Mouse (Mus musculus) bone marrow, adult 2 months (tissue): ENCODE results near the gene Apobr. TPM values are rescaled to one million over a fixed set of nuclear protein-coding genes. Genes with fewer than 3 reads are reported as not detected.
A peak's percentile ranks its signal among the peaks of the same experiment; 100 is the strongest.

Source experiments
- H3K27ac ChIP-seq: fragments of 200-500 bp; 2 replicates; pipeline ENCODE4 v1.5.1; 2012; ENCODE audit warnings: low read depth, mild to moderate bottlenecking, control low read depth, inconsistent platforms, low read length; ENCODE audit not compliant: control insufficient read depth, poor library complexity, insufficient read depth
- H3K4me1 ChIP-seq: fragments of 200-500 bp; 2 replicates; pipeline ENCODE4 v1.6.1; 2011; ENCODE audit warnings: low read length; ENCODE audit not compliant: control insufficient read depth, insufficient read depth
- H3K4me3 ChIP-seq: fragments of 200-500 bp; replicated peaks from 2 replicates; pipeline ENCODE3; 2011; ENCODE audit warnings: mild to moderate bottlenecking, low read depth, low read length, control low read depth; ENCODE audit not compliant: control insufficient read depth
- CTCF ChIP-seq: fragments of 200-500 bp; IDR thresholded peaks from 2 replicates; pipeline ENCODE4 v1.5.1; 2011; ENCODE audit warnings: low read length, control low read depth; ENCODE audit not compliant: control insufficient read depth, insufficient read depth
- POLR2A ChIP-seq: fragments of 200-500 bp; IDR thresholded peaks from 2 replicates; pipeline ENCODE4 v1.6.1; 2011; ENCODE audit warnings: low read depth, mild to moderate bottlenecking, control low read depth, low read length, borderline replicate concordance; ENCODE audit not compliant: control insufficient read depth
- WGBS: fragments of 180-500 bp; shearing (Covaris S2); methylation state at CpG from one replicate; pipeline ENCODE4 v1.1.7; 2018; 5-methylcytosine and 5-hydroxymethylcytosine counted together
- polyA plus RNA-seq: library from polyadenylated mRNA; stranded (reverse); fragments of >200 nt; gene quantifications from 2 replicates; pipeline ENCODE4 v1.2.4, GENCODE M21; 2011; ENCODE audit warnings: low replicate concordance; ENCODE audit not compliant: missing spikeins, insufficient read depth, insufficient read length

Apobr gene
- 21.2 and 45.7 TPM in 2 replicates for polyA plus RNA-seq

- no peaks in the 10 kb centered on the region; the same call in 1 of the 2 replicates for H3K4me1 ChIP-seq
- WGBS: 6% methylated on average over 8 of the region's 8 CpGs
- no peak; the same call in 1 of the 2 replicates for TF ChIP-seq CTCF
- peak; percentile 28; the same call in 1 of the 2 replicates for TF ChIP-seq POLR2A
- H3K4me3 ChIP-seq: peak within 1 kb of the TSS; percentile 79
- peak within 1 kb of the TSS; percentile 90 for H3K27ac ChIP-seq
Observed at GRCm38 (mm10) chr7:126584506-126584977, at the start of gene Apobr. Gene Apobr (plus strand): TSS chr7:126584942.

DNA sequence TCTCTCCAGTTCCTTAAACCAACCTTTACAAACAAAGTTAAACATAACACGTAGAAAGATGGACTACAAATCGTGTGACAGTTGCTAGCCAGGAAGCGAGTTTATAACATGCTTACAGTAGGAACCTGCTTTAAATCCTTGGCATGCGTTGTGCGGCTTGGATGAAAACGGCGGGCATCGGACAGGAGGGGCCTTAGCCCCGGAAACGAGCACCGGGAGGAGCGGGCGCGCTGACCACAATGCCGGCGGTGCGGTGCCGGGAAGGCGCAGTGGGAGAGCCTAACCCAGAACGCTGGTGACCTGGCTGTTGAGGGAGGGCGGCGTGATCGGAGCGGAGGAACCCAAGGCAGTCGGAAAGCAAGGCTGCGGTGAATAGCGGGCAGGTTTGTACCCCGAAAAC lies 49.0 kb upstream of the Apobr start:
- peak overlapping the region; percentile 22 for H3K4me3 ChIP-seq
- under 1% methylated on average over 28 of the region's 28 CpGs for WGBS

DNA sequence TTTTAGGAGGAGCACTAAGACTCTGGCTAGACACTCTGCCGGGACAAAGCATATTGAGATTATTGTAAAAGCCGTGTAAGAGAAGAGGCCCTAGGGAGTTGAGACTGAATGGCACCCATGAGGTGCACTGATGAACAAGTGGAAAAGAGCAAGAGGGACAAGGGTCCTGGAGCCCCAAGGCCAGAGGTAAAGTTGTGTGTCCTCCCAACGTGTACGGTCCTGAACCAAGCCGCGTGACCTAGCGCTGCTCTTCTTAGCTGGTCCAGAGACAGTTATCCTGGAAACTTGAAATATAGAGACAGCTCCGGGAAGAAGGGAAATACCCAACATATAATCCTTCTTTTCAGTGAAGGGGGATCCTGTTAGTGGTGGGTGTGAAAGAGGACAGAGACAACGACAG lies 48.3 kb upstream of the Apobr start:
- TF ChIP-seq POLR2A (no peak), CTCF (no peak)
- H3K4me1 ChIP-seq: no peaks in the 10 kb centered on the region
- no peak overlapping the region for H3K27ac ChIP-seq
- no peak overlapping the region for H3K4me3 ChIP-seq
- WGBS: 78% methylated on average over 9 of the region's 9 CpGs

More for the DNA sequence above, 49.0 kb upstream of the Apobr start:
- Histone ChIP-seq H3K27ac (no peak overlapping the region; the same call in 1 of the 2 replicates), H3K4me1 (no peaks in the 10 kb centered on the region)
- no peak for TF ChIP-seq CTCF
- no peak for TF ChIP-seq POLR2A

GRCm38 (mm10) chr7:126537820-126538585 lies 46.7 kb upstream of the Apobr start:
- peak; percentile 32; the same call in 1 of the 2 replicates for TF ChIP-seq CTCF
- TF ChIP-seq POLR2A: no peak
- Histone ChIP-seq H3K4me3 (no peak overlapping the region), H3K27ac (no peak overlapping the region), H3K4me1 (no peaks in the 10 kb centered on the region)
- 58% methylated on average over 5 of the region's 5 CpGs for WGBS

DNA sequence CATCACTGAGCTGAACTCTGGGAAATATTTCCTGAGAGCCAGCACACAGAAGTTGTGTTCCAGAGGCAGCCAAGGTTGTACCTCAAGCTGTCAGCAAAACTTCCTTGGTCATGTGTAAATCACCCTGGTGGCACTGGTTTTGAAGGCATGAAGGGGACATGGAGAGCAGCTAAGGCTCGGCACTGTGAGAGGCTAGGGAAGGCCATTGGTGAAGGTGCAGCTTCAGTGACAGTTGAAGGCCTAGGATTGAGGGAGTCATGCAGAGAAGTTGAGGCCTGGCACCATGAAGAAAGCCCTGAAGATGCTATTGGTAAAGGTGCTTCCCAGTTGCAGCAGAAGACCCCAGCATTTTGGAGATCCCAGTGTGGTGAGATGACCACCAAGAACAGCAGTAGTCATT lies 43.1 kb upstream of the Apobr start:
- H3K27ac ChIP-seq: no peak overlapping the region
- no peak overlapping the region for H3K4me3 ChIP-seq
- H3K4me1 ChIP-seq: no peaks in the 10 kb centered on the region
- no peak for TF ChIP-seq POLR2A
- no peak for TF ChIP-seq CTCF
- WGBS: 66% methylated on average over 1 of the region's 1 CpGs

DNA sequence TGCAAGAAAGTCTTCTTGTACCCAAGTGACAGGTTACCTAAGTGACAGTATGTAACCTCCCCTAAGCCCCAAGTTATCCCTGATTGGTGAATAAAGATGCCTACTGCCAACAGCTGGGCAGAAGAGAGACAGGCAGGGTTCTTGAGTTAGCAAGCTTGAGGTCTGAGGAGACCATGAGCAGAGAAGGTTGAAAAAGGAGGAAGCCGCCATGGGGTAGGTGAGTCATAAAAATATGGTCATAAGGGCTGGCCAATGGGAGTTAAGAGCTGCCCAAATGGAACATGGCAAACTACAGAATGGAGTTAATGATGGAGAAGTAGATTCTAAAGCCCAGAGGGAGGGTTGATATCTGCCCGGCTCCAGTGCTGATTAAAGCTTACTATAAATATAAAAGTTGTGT lies 39.1 kb upstream of the Apobr start:
- TF ChIP-seq POLR2A (no peak), CTCF (no peak)
- no peak overlapping the region for H3K4me3 ChIP-seq
- H3K4me1 ChIP-seq: no peaks in the 10 kb centered on the region
- WGBS: 75% methylated on average over 2 of the region's 2 CpGs
- H3K27ac ChIP-seq: no peak overlapping the region

DNA sequence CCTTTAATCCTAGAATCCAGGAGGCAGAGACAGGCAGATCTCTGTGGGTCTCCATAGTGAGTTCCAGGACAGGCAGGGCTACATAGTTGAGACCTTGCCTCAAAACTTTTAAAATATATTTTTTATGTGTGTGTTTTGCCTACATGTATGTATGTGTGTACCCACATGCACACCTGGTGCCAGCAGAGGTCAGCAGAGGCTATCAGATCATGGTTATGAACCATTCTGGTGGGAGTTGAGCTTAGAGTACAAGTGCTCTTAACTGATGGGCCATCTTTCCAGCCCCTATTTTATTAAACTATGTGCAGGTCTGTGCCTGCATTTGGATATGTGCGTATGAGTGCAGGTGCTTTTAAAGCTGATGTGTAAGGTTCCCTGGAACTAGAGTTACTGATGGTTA lies 29.9 kb upstream of the Apobr start:
- no peaks in the 10 kb centered on the region for H3K4me1 ChIP-seq
- no peak overlapping the region for H3K27ac ChIP-seq
- TF ChIP-seq POLR2A (no peak), CTCF (peak; percentile 42)
- no peak overlapping the region for H3K4me3 ChIP-seq
- 90% methylated on average over 1 of the region's 1 CpGs for WGBS

DNA sequence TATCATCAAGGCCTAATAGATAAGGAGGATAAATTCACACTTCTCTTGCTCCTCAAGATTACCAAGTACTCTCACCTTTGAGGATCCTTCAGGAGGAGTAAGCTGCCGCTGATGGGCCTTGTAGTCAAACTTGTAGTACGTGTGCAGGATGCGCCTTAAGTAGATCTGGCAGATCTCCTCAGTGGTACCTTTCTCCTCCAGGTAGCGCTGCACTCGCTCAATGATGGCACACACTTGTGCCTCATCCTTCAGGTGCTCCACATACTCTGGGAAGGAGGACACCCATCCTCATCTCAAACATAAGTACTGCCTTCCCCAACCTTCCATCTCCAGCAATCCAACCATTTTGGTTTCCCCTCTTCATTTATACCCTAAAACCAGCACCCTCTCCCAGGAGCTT lies 28.1 kb upstream of the Apobr start:
- Histone ChIP-seq H3K27ac (no peak overlapping the region), H3K4me3 (no peak overlapping the region), H3K4me1 (no peaks in the 10 kb centered on the region)
- TF ChIP-seq CTCF (no peak), POLR2A (no peak)
- 93% methylated on average over 5 of the region's 5 CpGs for WGBS
